Mouse (Mus musculus): ENCODE results near the gene Klk1b16. TPM values are rescaled to one million over a fixed set of nuclear protein-coding genes. Genes with fewer than 3 reads are reported as not detected.
A peak's percentile ranks its signal among the peaks of the same experiment; 100 is the strongest.
"Not testable (repeated sequence)": the region's sequence is repeated elsewhere in the genome, so short reads cannot be mapped to it uniquely, and the experiment has no call there.

Klk1b16 gene
- not detected in 2 replicates for polyA plus RNA-seq (2015; fragmentation: Nextera tagmentation; extraction: Ambion mirVana)

GRCm38 (mm10) chr7:44136467-44136866 is at the start of gene Klk1b16:
TSS of gene Klk1b16 (plus strand) at chr7:44136767.
- H3K27me3 ChIP-seq (ENCODE audit: insufficient read depth, low read length), result no peaks in the 10 kb centered on the region
- H3K36me3 ChIP-seq (replicated peaks; ENCODE audit: insufficient read depth, low read length), result no peaks in the 10 kb centered on the region
- TF ChIP-seq CTCF (IDR thresholded peaks at IDR 0.05; ENCODE audit: low read depth) (no peak), EP300 (IDR thresholded peaks at IDR 0.05; ENCODE audit: low read depth) (no peak)
- no peak within 1 kb of the TSS for H3K27ac ChIP-seq (ENCODE audit: low read depth)
- H3K9me3 ChIP-seq (ENCODE audit: low read length), result no peaks in the 10 kb centered on the region
- H3K4me2 ChIP-seq (ENCODE audit: low read depth, low read length), result no peak within 1 kb of the TSS
- H3K4me3 ChIP-seq (ENCODE audit: low read depth, low read length), result no peak within 1 kb of the TSS
- 84% methylated on average over 3 of the region's 3 CpGs for WGBS (ENCODE audit: insufficient replicate concordance)
- DNase-seq, result no peak
- no peaks in the 10 kb centered on the region for H3K4me1 ChIP-seq (ENCODE audit: insufficient read depth)
- ATAC-seq, result no peak
- no peak within 1 kb of the TSS for H3K9ac ChIP-seq (replicated peaks)

GRCm38 (mm10) chr7:44096111-44096510 is 40.5 kb upstream of the Klk1b16 start:
- Histone ChIP-seq H3K4me3 (ENCODE audit: low read depth, low read length) (no peak overlapping the region), H3K9ac (replicated peaks) (no peak overlapping the region), H3K27me3 (ENCODE audit: insufficient read depth, low read length) (no peaks in the 10 kb centered on the region), H3K36me3 (replicated peaks; ENCODE audit: insufficient read depth, low read length) (no peaks in the 10 kb centered on the region), H3K4me2 (ENCODE audit: low read depth, low read length) (no peak overlapping the region), H3K4me1 (ENCODE audit: insufficient read depth) (no peaks in the 10 kb centered on the region), H3K9me3 (ENCODE audit: low read length) (no peaks in the 10 kb centered on the region), H3K27ac (ENCODE audit: low read depth) (no peak overlapping the region)
- no peak for TF ChIP-seq EP300 (IDR thresholded peaks at IDR 0.05; ENCODE audit: low read depth)
- TF ChIP-seq CTCF (IDR thresholded peaks at IDR 0.05; ENCODE audit: low read depth), result no peak
- DNase-seq (no peak), ATAC-seq (no peak)
- WGBS (ENCODE audit: insufficient replicate concordance), result 56% methylated on average over 1 of the region's 1 CpGs

- not testable (repeated sequence) for ATAC-seq; H3K4me2 ChIP-seq (ENCODE audit: low read depth, low read length); H3K4me1 ChIP-seq (ENCODE audit: insufficient read depth); H3K27me3 ChIP-seq (ENCODE audit: insufficient read depth, low read length); H3K36me3 ChIP-seq (replicated peaks; ENCODE audit: insufficient read depth, low read length); DNase-seq; H3K4me3 ChIP-seq (ENCODE audit: low read depth, low read length); H3K9ac ChIP-seq (replicated peaks); H3K9me3 ChIP-seq (ENCODE audit: low read length); H3K27ac ChIP-seq (ENCODE audit: low read depth)
- 70% methylated on average over 3 of the region's 3 CpGs for WGBS (ENCODE audit: insufficient replicate concordance)
Observed at GRCm38 (mm10) chr7:44102028-44102427, 34.5 kb upstream of the Klk1b16 start, which contains the start of gene Klk1b21. TSS of gene Klk1b21 (plus strand) at chr7:44102328.

- Histone ChIP-seq H3K9me3 (ENCODE audit: low read length) (no peaks in the 10 kb centered on the region), H3K4me1 (ENCODE audit: insufficient read depth) (no peaks in the 10 kb centered on the region), H3K36me3 (replicated peaks; ENCODE audit: insufficient read depth, low read length) (no peaks in the 10 kb centered on the region), H3K27ac (ENCODE audit: low read depth) (no peak within 1 kb of the TSS), H3K4me2 (ENCODE audit: low read depth, low read length) (no peak within 1 kb of the TSS), H3K27me3 (ENCODE audit: insufficient read depth, low read length) (no peaks in the 10 kb centered on the region), H3K4me3 (ENCODE audit: low read depth, low read length) (no peak within 1 kb of the TSS), H3K9ac (replicated peaks) (no peak within 1 kb of the TSS)
- 40% methylated on average over 4 of the region's 4 CpGs for WGBS (ENCODE audit: insufficient replicate concordance)
- TF ChIP-seq EP300 (IDR thresholded peaks at IDR 0.05; ENCODE audit: low read depth) (no peak), CTCF (IDR thresholded peaks at IDR 0.05; ENCODE audit: low read depth) (no peak)
- ATAC-seq (no peak), DNase-seq (no peak)
Observed at GRCm38 (mm10) chr7:44112373-44112772, 24.2 kb upstream of the Klk1b16 start, which contains the start of gene Klk1b22. TSS of gene Klk1b22 (plus strand) at chr7:44112673.

GRCm38 (mm10) chr7:44123445-44123844 is 13.1 kb upstream of the Klk1b16 start:
- H3K4me3 ChIP-seq (ENCODE audit: low read depth, low read length), result no peak overlapping the region
- no peak for ATAC-seq
- 80% methylated on average over 6 of the region's 6 CpGs for WGBS (ENCODE audit: insufficient replicate concordance)
- no peaks in the 10 kb centered on the region for H3K9me3 ChIP-seq (ENCODE audit: low read length)
- H3K36me3 ChIP-seq (replicated peaks; ENCODE audit: insufficient read depth, low read length), result no peaks in the 10 kb centered on the region
- no peak overlapping the region for H3K4me2 ChIP-seq (ENCODE audit: low read depth, low read length)
- H3K9ac ChIP-seq (replicated peaks), result no peak overlapping the region
- DNase-seq, result no peak
- H3K27ac ChIP-seq (ENCODE audit: low read depth), result no peak overlapping the region
- H3K27me3 ChIP-seq (ENCODE audit: insufficient read depth, low read length), result no peaks in the 10 kb centered on the region
- TF ChIP-seq CTCF (IDR thresholded peaks at IDR 0.05; ENCODE audit: low read depth) (no peak), EP300 (IDR thresholded peaks at IDR 0.05; ENCODE audit: low read depth) (no peak)
- H3K4me1 ChIP-seq (ENCODE audit: insufficient read depth), result no peaks in the 10 kb centered on the region

GRCm38 (mm10) chr7:44179299-44180045 is 42.9 kb downstream of the Klk1b16 start:
- H3K4me3 ChIP-seq (ENCODE audit: low read depth, low read length), result no peak overlapping the region
- H3K27me3 ChIP-seq (ENCODE audit: insufficient read depth, low read length), result no peaks in the 10 kb centered on the region
- DNase-seq (no peak), ATAC-seq (no peak)
- no peak for TF ChIP-seq CTCF (IDR thresholded peaks at IDR 0.05; ENCODE audit: low read depth)
- no peak for TF ChIP-seq EP300 (IDR thresholded peaks at IDR 0.05; ENCODE audit: low read depth)
- H3K27ac ChIP-seq (ENCODE audit: low read depth), result no peak overlapping the region
- no peaks in the 10 kb centered on the region for H3K9me3 ChIP-seq (ENCODE audit: low read length)
- no peak overlapping the region for H3K4me2 ChIP-seq (ENCODE audit: low read depth, low read length)
- no peaks in the 10 kb centered on the region for H3K4me1 ChIP-seq (ENCODE audit: insufficient read depth)
- H3K36me3 ChIP-seq (replicated peaks; ENCODE audit: insufficient read depth, low read length), result no peaks in the 10 kb centered on the region
- WGBS (ENCODE audit: insufficient replicate concordance), result 61% methylated on average over 9 of the region's 9 CpGs
- H3K9ac ChIP-seq (replicated peaks), result no peak overlapping the region

- not testable (repeated sequence) for H3K27ac ChIP-seq (ENCODE audit: low read depth); H3K9me3 ChIP-seq (ENCODE audit: low read length); H3K4me2 ChIP-seq (ENCODE audit: low read depth, low read length); H3K4me1 ChIP-seq (ENCODE audit: insufficient read depth); H3K27me3 ChIP-seq (ENCODE audit: insufficient read depth, low read length); ATAC-seq; H3K4me3 ChIP-seq (ENCODE audit: low read depth, low read length); H3K9ac ChIP-seq (replicated peaks); H3K36me3 ChIP-seq (replicated peaks; ENCODE audit: insufficient read depth, low read length)
- DNase-seq, result peak; percentile 10
- WGBS (ENCODE audit: insufficient replicate concordance), result 53% methylated on average over 8 of the region's 8 CpGs
Observed at GRCm38 (mm10) chr7:44186516-44186915, 49.9 kb downstream of the Klk1b16 start.

- H3K4me3 ChIP-seq (ENCODE audit: low read depth, low read length); ATAC-seq; H3K4me1 ChIP-seq (ENCODE audit: insufficient read depth); H3K36me3 ChIP-seq (replicated peaks; ENCODE audit: insufficient read depth, low read length); H3K4me2 ChIP-seq (ENCODE audit: low read depth, low read length); H3K9ac ChIP-seq (replicated peaks); H3K27ac ChIP-seq (ENCODE audit: low read depth); H3K27me3 ChIP-seq (ENCODE audit: insufficient read depth, low read length); H3K9me3 ChIP-seq (ENCODE audit: low read length): not testable (repeated sequence)
- DNase-seq, result peak; percentile 1
Observed at GRCm38 (mm10) chr7:44187936-44188335, 51.4 kb downstream of the Klk1b16 start, which contains the start of gene Klk1b24. TSS of gene Klk1b24 (plus strand) at chr7:44188236.
